Mouse (Mus musculus) MEL (cell line): Measurements from ENCODE around the gene Rps6ka4.

ENCODE experiments used
- CTCF ChIP-seq, 3 experiments: IDR thresholded peaks in 2 of 3; conservative IDR thresholded peaks in 1 of 3; 2 replicates each; pipeline ENCODE4 v1.5.1; 2011 to 2012; ENCODE audit warnings: low read length in 3 of 3, low read depth in 2 of 3, mild to moderate bottlenecking in 2 of 3, improper control_type of control experiment in 1 of 3, inconsistent platforms in 1 of 3, mixed read lengths in 1 of 3, moderate library complexity in 1 of 3; ENCODE audit not compliant: control insufficient read depth in 1 of 3, insufficient read depth in 1 of 3, poor library complexity in 1 of 3, severe bottlenecking in 1 of 3
- EP300 ChIP-seq, 2 experiments: IDR thresholded peaks; 2 replicates each; pipeline ENCODE4 v1.6.1; 2011; ENCODE audit warnings: improper control_type of control experiment in 2 of 2, low read length in 2 of 2, low read depth in 1 of 2, mild to moderate bottlenecking in 1 of 2
- GATA1 ChIP-seq: IDR thresholded peaks from 2 replicates; pipeline ENCODE4 v1.6.1; 2011; ENCODE audit warnings: low read depth, low read length, improper control_type of control experiment
- POLR2A ChIP-seq, 2 experiments: IDR thresholded peaks; 2 replicates each; pipeline ENCODE4 v1.6.1; 2011 to 2012; ENCODE audit warnings: low read length in 2 of 2, mild to moderate bottlenecking in 2 of 2, control low read depth in 1 of 2, improper control_type of control experiment in 1 of 2, low read depth in 1 of 2, moderate library complexity in 1 of 2; ENCODE audit not compliant: control insufficient read depth in 1 of 2, insufficient read depth in 1 of 2, poor library complexity in 1 of 2
- POLR2AphosphoS2 ChIP-seq: IDR thresholded peaks from 2 replicates; pipeline ENCODE4 v1.6.1; 2011; ENCODE audit warnings: low read length, improper control_type of control experiment
- TAL1 ChIP-seq: IDR thresholded peaks from 2 replicates; pipeline ENCODE4 v1.6.1; 2012; ENCODE audit warnings: mild to moderate bottlenecking, inconsistent platforms, low read length, moderate library complexity, mixed read lengths
- ZC3H11A ChIP-seq: IDR thresholded peaks from 2 replicates; pipeline ENCODE4 v1.6.1; 2012; ENCODE audit warnings: low read depth, mild to moderate bottlenecking, inconsistent platforms, low read length, improper control_type of control experiment

GRCm38 (mm10) chr19:6831331-6831730, 9.1 kb downstream of the Rps6ka4 start:
- no peak for TF ChIP-seq GATA1
- no peak for TF ChIP-seq CTCF (IDR thresholded peaks at IDR 0.05 in 2 of 3, conservative IDR thresholded peaks at IDR 0.05 in 1 of 3; ENCODE audit: control insufficient read depth in 1 of 3, insufficient read depth in 1 of 3, low read depth in 2 of 3, low read length in 3 of 3, poor library complexity in 1 of 3, severe bottlenecking in 1 of 3)
- TF ChIP-seq POLR2A (IDR thresholded peaks at IDR 0.05; ENCODE audit: control insufficient read depth in 1 of 2, insufficient read depth in 1 of 2, low read depth in 1 of 2, low read length in 2 of 2, poor library complexity in 1 of 2): no peak
- TF ChIP-seq TAL1: no peak
- TF ChIP-seq POLR2AphosphoS2: no peak
- TF ChIP-seq EP300 (IDR thresholded peaks at IDR 0.05; ENCODE audit: low read depth in 1 of 2, low read length in 2 of 2): no peak
- no peak for TF ChIP-seq ZC3H11A
